Mouse (Mus musculus) CH12.LX (cell line): ENCODE data around the gene Dnajc17. TPM values are rescaled to one million over a fixed set of nuclear protein-coding genes. Genes with fewer than 3 reads are reported as not detected.

Source experiments
- DNase-seq: peaks from one replicate; pipeline ENCODE4 v3.0.0-alpha.2; 2013; ENCODE audit errors: extremely low read depth
- H3K27ac ChIP-seq: 2 replicates; pipeline ENCODE4 v1.5.1; 2012; ENCODE audit warnings: low read depth, mild to moderate bottlenecking, control low read depth, moderate library complexity; ENCODE audit not compliant: insufficient read depth
- H3K27me3 ChIP-seq: replicated peaks from 2 replicates; pipeline ENCODE3; 2012; ENCODE audit warnings: inconsistent platforms
- H3K36me3 ChIP-seq, 2 experiments: replicated peaks in 1 of 2; 2 replicates each; pipeline versions ENCODE3 to v1.6.1; 2012; ENCODE audit warnings: inconsistent platforms in 1 of 2, low read length in 1 of 2, mild to moderate bottlenecking in 1 of 2, mixed read lengths in 1 of 2, moderate library complexity in 1 of 2; ENCODE audit not compliant: control insufficient read depth in 1 of 2, insufficient read depth in 1 of 2
- H3K4me1 ChIP-seq, 2 experiments: 2 replicates each; pipeline ENCODE4 v1.6.1; 2012; ENCODE audit warnings: inconsistent platforms in 1 of 2, moderate library complexity in 1 of 2; ENCODE audit not compliant: insufficient read depth in 2 of 2, control insufficient read depth in 1 of 2
- H3K4me2 ChIP-seq: 2 replicates; pipeline ENCODE4 v1.6.1; 2012; ENCODE audit warnings: low read depth, mild to moderate bottlenecking, control low read depth; ENCODE audit not compliant: poor library complexity, insufficient read depth, severe bottlenecking
- H3K4me3 ChIP-seq, 3 experiments: fragments of 150-350 bp in 1 of 3; sonication (generic) in 1 of 3; replicated peaks in 1 of 3; 2 replicates each; pipeline versions ENCODE3 to v1.5.1; 2011 to 2012; ENCODE audit warnings: low read depth in 2 of 3, low read length in 2 of 3, mild to moderate bottlenecking in 2 of 3, moderate library complexity in 2 of 3, control low read depth in 1 of 3, improper control_type of control experiment in 1 of 3, inconsistent platforms in 1 of 3, mixed read lengths in 1 of 3; ENCODE audit not compliant: poor library complexity in 1 of 3
- H3K79me2 ChIP-seq: replicated peaks from 2 replicates; pipeline ENCODE4 v1.6.1; 2012; ENCODE audit warnings: mild to moderate bottlenecking, moderate library complexity; ENCODE audit not compliant: control insufficient read depth, poor library complexity, insufficient read depth, severe bottlenecking; ENCODE audit errors: extremely low read depth
- H3K9ac ChIP-seq: 2 replicates; pipeline ENCODE4 v1.6.1; 2012; ENCODE audit warnings: low read depth, mild to moderate bottlenecking, control low read depth, moderate library complexity; ENCODE audit not compliant: insufficient read depth
- H3K9me3 ChIP-seq: replicated peaks from 2 replicates; pipeline ENCODE3; 2012; ENCODE audit warnings: low read length, inconsistent platforms, mixed read lengths
- CHD1 ChIP-seq: IDR thresholded peaks from 2 replicates; pipeline ENCODE4 v1.6.1; 2012; ENCODE audit warnings: low read depth, low read length, improper control_type of control experiment, inconsistent platforms
- CHD2 ChIP-seq: IDR thresholded peaks from 2 replicates; pipeline ENCODE4 v1.6.1; 2011; ENCODE audit warnings: low read length, improper control_type of control experiment
- E2F4 ChIP-seq: IDR thresholded peaks from 2 replicates; pipeline ENCODE4 v1.6.1; 2011; ENCODE audit warnings: low read depth, low read length, improper control_type of control experiment; ENCODE audit not compliant: insufficient replicate concordance
- ELF1 ChIP-seq: IDR thresholded peaks from 2 replicates; pipeline ENCODE4 v1.6.1; 2014; ENCODE audit warnings: low read depth, mild to moderate bottlenecking, inconsistent platforms, low read length, improper control_type of control experiment
- EP300 ChIP-seq: IDR thresholded peaks from 2 replicates; pipeline ENCODE4 v1.6.1; 2011; ENCODE audit warnings: low read length, improper control_type of control experiment
- ETS1 ChIP-seq: conservative IDR thresholded peaks from 2 replicates; pipeline ENCODE4 v1.6.1; 2012; ENCODE audit warnings: low read depth, mild to moderate bottlenecking, inconsistent platforms, low read length, improper control_type of control experiment, moderate library complexity
- GABPA ChIP-seq: IDR thresholded peaks from 2 replicates; pipeline ENCODE4 v1.6.1; 2012; ENCODE audit warnings: low read depth, low read length, improper control_type of control experiment, inconsistent platforms; ENCODE audit not compliant: insufficient replicate concordance
- IRF4 ChIP-seq: IDR thresholded peaks from 2 replicates; pipeline ENCODE4 v1.6.1; 2014; ENCODE audit warnings: low read depth, mild to moderate bottlenecking, inconsistent platforms, low read length, improper control_type of control experiment
- JUN ChIP-seq: IDR thresholded peaks from 2 replicates; pipeline ENCODE4 v1.6.1; 2011; ENCODE audit warnings: low read depth, mild to moderate bottlenecking, low read length, improper control_type of control experiment, moderate library complexity; ENCODE audit not compliant: insufficient read depth
- JUND ChIP-seq: conservative IDR thresholded peaks from 2 replicates; pipeline ENCODE4 v1.6.1; 2011; ENCODE audit warnings: low read depth, low read length, improper control_type of control experiment
- MAFK ChIP-seq: IDR thresholded peaks from 2 replicates; pipeline ENCODE4 v1.6.1; 2011; ENCODE audit warnings: low read length, improper control_type of control experiment; ENCODE audit not compliant: insufficient replicate concordance
- MAZ ChIP-seq: IDR thresholded peaks from 2 replicates; pipeline ENCODE4 v1.6.1; 2012; ENCODE audit warnings: low read depth, mild to moderate bottlenecking, inconsistent platforms, low read length, improper control_type of control experiment, moderate library complexity
- MEF2A ChIP-seq: IDR thresholded peaks from 2 replicates; pipeline ENCODE4 v1.6.1; 2014; ENCODE audit warnings: low read depth, mild to moderate bottlenecking, inconsistent platforms, low read length, improper control_type of control experiment, borderline replicate concordance
- MXI1 ChIP-seq: IDR thresholded peaks from 2 replicates; pipeline ENCODE4 v1.6.1; 2011; ENCODE audit warnings: mild to moderate bottlenecking, low read depth, low read length, improper control_type of control experiment
- MYC ChIP-seq: IDR thresholded peaks from 2 replicates; pipeline ENCODE4 v1.6.1; 2011; ENCODE audit warnings: low read depth, mild to moderate bottlenecking, improper control_type of control experiment, low read length
- NELFE ChIP-seq: IDR thresholded peaks from 2 replicates; pipeline ENCODE4 v1.6.1; 2011; ENCODE audit warnings: low read depth, low read length, improper control_type of control experiment
- PAX5 ChIP-seq: IDR thresholded peaks from 2 replicates; pipeline ENCODE4 v1.6.1; 2012; ENCODE audit warnings: low read length, inconsistent platforms, mixed read lengths
- POLR2A ChIP-seq: IDR thresholded peaks from 2 replicates; pipeline ENCODE4 v1.6.1; 2011; ENCODE audit warnings: low read depth, mild to moderate bottlenecking, improper control_type of control experiment, low read length
- POLR2AphosphoS2 ChIP-seq: IDR thresholded peaks from 2 replicates; pipeline ENCODE4 v1.6.1; 2011; ENCODE audit warnings: low read depth, low read length, improper control_type of control experiment
- RAD21 ChIP-seq: IDR thresholded peaks from 2 replicates; pipeline ENCODE4 v1.6.1; 2011; ENCODE audit warnings: low read depth, mild to moderate bottlenecking, low read length, improper control_type of control experiment, moderate library complexity
- SIN3A ChIP-seq: IDR thresholded peaks from 2 replicates; pipeline ENCODE4 v1.6.1; 2012; ENCODE audit warnings: low read length, improper control_type of control experiment, inconsistent platforms
- SMC3 ChIP-seq: IDR thresholded peaks from 2 replicates; pipeline ENCODE4 v1.6.1; 2011; ENCODE audit warnings: low read depth, low read length, improper control_type of control experiment
- USF1 ChIP-seq: IDR thresholded peaks from 2 replicates; pipeline ENCODE4 v1.6.1; 2014; ENCODE audit warnings: low read depth, mild to moderate bottlenecking, inconsistent platforms, low read length, improper control_type of control experiment
- USF2 ChIP-seq: conservative IDR thresholded peaks from 2 replicates; pipeline ENCODE4 v1.6.1; 2011; ENCODE audit warnings: low read depth, low read length, improper control_type of control experiment
- ZC3H11A ChIP-seq: IDR thresholded peaks from 2 replicates; pipeline ENCODE4 v1.6.1; 2012; ENCODE audit warnings: low read depth, mild to moderate bottlenecking, inconsistent platforms, low read length, improper control_type of control experiment
- ZNF384 ChIP-seq: IDR thresholded peaks from 2 replicates; pipeline ENCODE4 v1.6.1; 2012; ENCODE audit warnings: low read depth, low read length, improper control_type of control experiment, inconsistent platforms
- dilution Hi-C: fragments of 300-500 bp; cut with MboI; formaldehyde crosslinking; loops from 2 replicates; pipeline ENCODE4 v1.14.3; 2020; ENCODE audit warnings: low sequenced_read_pairs; ENCODE audit not compliant: extremely low pct_unique_long_range_greater_than_20kb, extremely low pct_ligation_motif_present
- in situ Hi-C: fragments of 300-500 bp; cut with MboI; formaldehyde crosslinking; loops from 3 replicates; pipeline ENCODE4 v1.14.3; 2019; ENCODE audit warnings: low sequenced_read_pairs, low pct_ligation_motif_present, low pct_unique_long_range_greater_than_20kb, mixed read lengths
- polyA plus RNA-seq: library from polyadenylated mRNA; unstranded; fragments of >175 nt; gene quantifications from 2 replicates; pipeline ENCODE4 v1.2.1, GENCODE M21; 2012; ENCODE audit warnings: low read depth; ENCODE audit not compliant: insufficient read length
- total RNA-seq, 2 experiments: library from RNA; depleted of rRNA; stranded (reverse); fragments of 300-350 nt in 1 of 2; fragments of >200 nt in 1 of 2; gene quantifications; 2 replicates each; pipeline ENCODE4 v1.2.3; 2012 to 2014

The Dnajc17 gene
- total and polyA plus RNA-seq, 3 experiments: 15.3 to 22.9 (median 19.8) TPM

DNA sequence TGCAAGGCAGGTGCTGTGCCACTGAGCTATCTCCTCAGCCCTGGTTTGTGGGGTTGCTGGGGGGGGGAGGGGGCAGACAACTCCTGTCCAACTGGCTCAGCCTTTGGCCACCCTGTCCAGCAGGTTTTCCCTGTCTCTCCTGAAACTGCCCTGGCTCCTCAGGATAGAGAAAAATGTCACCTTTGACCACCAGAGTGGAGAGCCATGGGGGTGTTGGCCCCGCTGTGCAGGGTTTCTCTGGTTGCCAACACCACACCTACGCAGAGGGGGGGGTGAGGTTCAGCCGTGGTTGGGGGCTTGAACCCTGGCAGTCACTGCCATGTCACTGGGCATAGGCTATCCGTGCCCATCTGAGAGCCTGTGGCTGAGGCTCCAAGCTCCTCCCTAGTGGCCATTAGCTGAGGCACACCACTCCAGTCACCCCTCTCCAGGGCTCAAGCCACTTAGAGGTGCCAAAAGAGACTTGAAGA is 41.0 kb upstream of the Dnajc17 start:
- H3K79me2 ChIP-seq: no peaks in the 10 kb centered on the region
- H3K27me3 ChIP-seq: peaks cover 16% of the 10 kb centered on the region
- H3K36me3 ChIP-seq: no peaks in the 10 kb centered on the region
- H3K9me3 ChIP-seq: no peaks in the 10 kb centered on the region
- in situ Hi-C loops: loop anchor here (5.0 kb wide), 1 partner anchor 38 kb away; the partner anchor contains the start of gene Vps18
- no peak overlapping the region for H3K27ac ChIP-seq
- dilution Hi-C loops: no loop called here
- TF ChIP-seq MYC (no peak), POLR2A (no peak), IRF4 (no peak), JUN (no peak), SMC3 (no peak), MAFK (no peak)
- TF ChIP-seq, all 38 proteins: peak for 0
- H3K9ac ChIP-seq: no peak overlapping the region
- DNase-seq: no peak
- peaks cover 3 to 17% of the 10 kb centered on the region in 2 experiments; a peak in 3 of 4 replicates for H3K4me1 ChIP-seq
- H3K4me3 ChIP-seq: no peak overlapping the region
- no peak overlapping the region for H3K4me2 ChIP-seq

GRCm38 (mm10) chr2:119247904-119248303 is 39.3 kb upstream of the Dnajc17 start:
- DNase-seq: no peak
- Histone ChIP-seq H3K27ac (no peak overlapping the region), H3K9ac (no peak overlapping the region), H3K9me3 (no peaks in the 10 kb centered on the region), H3K79me2 (no peaks in the 10 kb centered on the region), H3K4me3 (no peak overlapping the region), H3K27me3 (peaks cover 8% of the 10 kb centered on the region), H3K4me1 (peaks cover 4 to 19% of the 10 kb centered on the region in 2 experiments; a peak in 3 of 4 replicates), H3K36me3 (no peaks in the 10 kb centered on the region), H3K4me2 (no peak overlapping the region)
- TF ChIP-seq MEF2A (no peak), USF1 (no peak), RAD21 (no peak), GABPA (no peak), EP300 (no peak), ETS1 (no peak), JUND (no peak), SIN3A (no peak), CHD2 (no peak), CHD1 (no peak), MAFK (no peak)
- in situ Hi-C loops (no loop called here), dilution Hi-C loops (no loop called here)

- Histone ChIP-seq H3K4me3 (no peak overlapping the region), H3K27ac (no peak overlapping the region), H3K79me2 (no peaks in the 10 kb centered on the region), H3K4me2 (no peak overlapping the region), H3K36me3 (no peaks in the 10 kb centered on the region), H3K4me1 (peaks cover 3 to 9% of the 10 kb centered on the region in 2 experiments; a peak in 3 of 4 replicates), H3K27me3 (peaks cover 8% of the 10 kb centered on the region), H3K9me3 (no peaks in the 10 kb centered on the region), H3K9ac (no peak overlapping the region)
- DNase-seq: no peak
- TF ChIP-seq PAX5 (no peak), NELFE (no peak), POLR2AphosphoS2 (no peak), E2F4 (no peak), ELF1 (no peak), MAZ (no peak), MXI1 (no peak), MAFK (no peak), USF2 (no peak), ZC3H11A (no peak), ZNF384 (no peak), USF1 (no peak), EP300 (no peak), RAD21 (no peak)
- in situ Hi-C loops (no loop called here), dilution Hi-C loops (no loop called here)
These were observed 36.7 kb upstream of the Dnajc17 start for GRCm38 (mm10) chr2:119245246-119245645.
